Mouse (Mus musculus) stomach, embryonic 15.5 days (tissue): ENCODE measurements around the gene Akr1b10. TPM values are rescaled to one million over a fixed set of nuclear protein-coding genes. Genes with fewer than 3 reads are reported as not detected.
"Not testable (repeated sequence)": the region's sequence is repeated elsewhere in the genome, so short reads cannot be mapped to it uniquely, and the experiment has no call there.

Experiments
- ATAC-seq: fragments of 200-750 bp; cut with Nextera tagmentation; 2 replicates; pipeline ENCODE4 v1.8.0; 2017; ENCODE audit warnings: low read depth, moderate number of reproducible peaks, moderate TSS enrichment; ENCODE audit not compliant: insufficient read depth, low FRiP score
- H3K27ac ChIP-seq: fragments of 300-500 bp; sonication (generic); 2 replicates; pipeline ENCODE4 v1.5.1; 2015; ENCODE audit warnings: mild to moderate bottlenecking, inconsistent platforms
- H3K27me3 ChIP-seq: fragments of 300-500 bp; sonication (generic); replicated peaks from 2 replicates; pipeline ENCODE4 v1.6.1; 2015; ENCODE audit warnings: inconsistent platforms
- H3K36me3 ChIP-seq: fragments of 300-500 bp; sonication (generic); 2 replicates; pipeline ENCODE4 v1.6.1; 2015; ENCODE audit warnings: inconsistent platforms
- H3K4me1 ChIP-seq: fragments of 300-500 bp; sonication (generic); 2 replicates; pipeline ENCODE4 v1.6.1; 2015; ENCODE audit warnings: inconsistent platforms
- H3K4me2 ChIP-seq: fragments of 300-500 bp; sonication (generic); 2 replicates; pipeline ENCODE4 v1.6.1; 2015; ENCODE audit warnings: mild to moderate bottlenecking, inconsistent platforms
- H3K4me3 ChIP-seq: fragments of 300-500 bp; sonication (generic); replicated peaks from 2 replicates; pipeline ENCODE4 v1.5.1; 2015; ENCODE audit warnings: inconsistent platforms
- H3K9ac ChIP-seq: fragments of 300-500 bp; sonication (generic); 2 replicates; pipeline ENCODE4 v1.6.1; 2015; ENCODE audit warnings: inconsistent platforms
- H3K9me3 ChIP-seq: fragments of 300-500 bp; sonication (generic); 2 replicates; pipeline ENCODE4 v1.6.1; 2016; ENCODE audit warnings: inconsistent platforms
- WGBS: fragments of 180-500 bp; shearing (Covaris S2); methylation state at CpG from one replicate; pipeline ENCODE4 v1.1.7; 2015; 5-methylcytosine and 5-hydroxymethylcytosine counted together
- polyA plus RNA-seq: library from polyadenylated mRNA; unstranded; fragments of >200 nt; fragmentation: Nextera tagmentation; extraction: Ambion mirVana; gene quantifications from 2 replicates; pipeline ENCODE4 v1.2.1, GENCODE M21; 2015

Akr1b10 gene
- polyA plus RNA-seq: 18.5 and 20.3 TPM in 2 replicates

GRCm38 (mm10) chr6:34384110-34384661, at the start of gene Akr1b10:
Akr1b10 (plus strand) TSS chr6:34384218.
- Histone ChIP-seq H3K4me1 (peaks cover 15% of the 10 kb centered on the region), H3K4me3 (peak within 1 kb of the TSS; percentile 52), H3K9ac (peak within 1 kb of the TSS; percentile 39; the same call in 1 of the 2 replicates), H3K9me3 (no peaks in the 10 kb centered on the region), H3K36me3 (no peaks in the 10 kb centered on the region), H3K27me3 (no peaks in the 10 kb centered on the region), H3K27ac (peak within 1 kb of the TSS; percentile 85), H3K4me2 (peak within 1 kb of the TSS; percentile 83)
- WGBS: 2% methylated on average over 17 of the region's 17 CpGs
- peak; percentile 52 for ATAC-seq

GRCm38 (mm10) chr6:34334673-34335072, 49.3 kb upstream of the Akr1b10 start:
- Histone ChIP-seq H3K4me1 (no peaks in the 10 kb centered on the region), H3K9me3 (no peaks in the 10 kb centered on the region), H3K27me3 (no peaks in the 10 kb centered on the region), H3K36me3 (no peaks in the 10 kb centered on the region), H3K4me2 (no peak overlapping the region), H3K9ac (no peak overlapping the region), H3K4me3 (no peak overlapping the region), H3K27ac (no peak overlapping the region)
- ATAC-seq: no peak
- WGBS: 78% methylated on average over 5 of the region's 5 CpGs

DNA sequence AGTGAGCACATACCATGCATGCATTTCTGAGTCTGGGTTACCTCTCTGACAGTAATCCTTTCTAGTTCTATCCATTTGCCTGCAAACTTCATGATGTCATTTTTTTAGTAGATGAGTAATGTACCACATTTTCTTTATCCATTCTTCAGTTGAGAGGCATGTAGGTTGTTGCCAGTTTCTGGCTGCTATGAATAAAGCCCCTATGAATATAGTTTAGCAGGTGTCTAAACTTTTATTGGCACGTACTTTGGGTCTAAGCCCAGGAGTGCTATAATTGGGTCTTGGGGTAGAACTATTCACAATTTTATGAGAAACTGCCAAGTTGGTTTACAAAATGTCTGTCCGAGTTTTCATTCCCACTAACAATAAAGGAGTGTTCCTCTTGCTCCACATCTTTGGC, 46.2 kb upstream of the Akr1b10 start:
- no peak overlapping the region for H3K4me2 ChIP-seq
- no peaks in the 10 kb centered on the region for H3K36me3 ChIP-seq
- H3K4me3 ChIP-seq: no peak overlapping the region
- no peak overlapping the region for H3K9ac ChIP-seq
- H3K9me3 ChIP-seq: no peaks in the 10 kb centered on the region
- ATAC-seq: no peak
- no peaks in the 10 kb centered on the region for H3K4me1 ChIP-seq
- H3K27ac ChIP-seq: no peak overlapping the region
- H3K27me3 ChIP-seq: no peaks in the 10 kb centered on the region
- 86% methylated on average over 2 of the region's 2 CpGs for WGBS

DNA sequence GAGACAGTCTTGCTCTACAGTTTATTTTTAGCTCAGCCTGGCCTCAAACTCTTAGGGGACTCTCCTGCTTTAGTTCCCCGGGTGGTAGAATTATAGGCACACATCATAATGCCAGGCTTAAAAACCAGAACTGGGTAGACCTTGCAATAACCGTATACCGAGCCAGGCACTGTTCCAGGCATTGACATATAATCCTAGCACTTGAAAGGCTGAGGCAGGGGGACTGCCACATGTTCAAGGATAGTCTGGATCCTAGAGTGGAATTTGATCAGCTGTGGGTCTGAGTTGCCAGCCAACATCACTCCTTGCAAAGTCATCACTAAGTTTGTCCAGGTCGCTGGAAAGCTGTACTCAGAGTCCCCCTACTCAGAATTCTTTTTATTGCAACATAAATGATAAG, 42.0 kb upstream of the Akr1b10 start:
- 82% methylated on average over 4 of the region's 4 CpGs for WGBS

DNA sequence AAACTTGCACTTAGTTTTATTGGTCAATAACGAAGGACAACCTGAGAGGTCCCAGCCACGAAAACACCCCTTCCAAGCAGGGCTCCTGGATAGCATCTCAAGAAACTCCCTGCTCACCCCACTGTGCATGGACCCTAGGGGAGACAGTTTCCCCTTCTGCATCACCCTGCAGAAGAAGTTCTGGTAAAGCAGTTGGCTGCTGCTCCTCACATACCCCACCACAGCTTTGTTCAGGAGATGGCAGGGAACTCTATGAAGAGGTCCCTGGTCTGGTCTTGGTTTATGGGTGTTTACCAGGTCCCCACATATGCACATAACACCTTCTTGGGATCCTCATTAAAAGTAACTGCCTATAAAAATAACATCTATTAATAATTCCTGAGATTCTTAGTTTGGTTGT, 41.5 kb upstream of the Akr1b10 start:
- Histone ChIP-seq H3K36me3 (no peaks in the 10 kb centered on the region), H3K27ac (no peak overlapping the region), H3K4me1 (no peaks in the 10 kb centered on the region; the same call in 1 of the 2 replicates), H3K4me2 (no peak overlapping the region), H3K4me3 (no peak overlapping the region), H3K9ac (no peak overlapping the region), H3K27me3 (no peaks in the 10 kb centered on the region), H3K9me3 (no peaks in the 10 kb centered on the region)
- no peak for ATAC-seq
- 86% methylated on average over 2 of the region's 2 CpGs for WGBS

More for the DNA sequence above, 42.0 kb upstream of the Akr1b10 start:
- Histone ChIP-seq H3K4me2 (no peak overlapping the region), H3K9me3 (no peaks in the 10 kb centered on the region), H3K4me3 (no peak overlapping the region), H3K27ac (no peak overlapping the region), H3K4me1 (no peaks in the 10 kb centered on the region; the same call in 1 of the 2 replicates), H3K9ac (no peak overlapping the region), H3K27me3 (no peaks in the 10 kb centered on the region), H3K36me3 (no peaks in the 10 kb centered on the region)
- ATAC-seq: no peak

GRCm38 (mm10) chr6:34343426-34343825, 40.6 kb upstream of the Akr1b10 start:
- no peak overlapping the region for H3K9ac ChIP-seq
- no peak overlapping the region for H3K4me2 ChIP-seq
- no peaks in the 10 kb centered on the region for H3K9me3 ChIP-seq
- H3K27ac ChIP-seq: no peak overlapping the region
- no peaks in the 10 kb centered on the region for H3K27me3 ChIP-seq
- no peak overlapping the region for H3K4me3 ChIP-seq
- no peaks in the 10 kb centered on the region for H3K36me3 ChIP-seq
- ATAC-seq: no peak
- 78% methylated on average over 6 of the region's 6 CpGs for WGBS
- H3K4me1 ChIP-seq: no peaks in the 10 kb centered on the region; the same call in 1 of the 2 replicates

DNA sequence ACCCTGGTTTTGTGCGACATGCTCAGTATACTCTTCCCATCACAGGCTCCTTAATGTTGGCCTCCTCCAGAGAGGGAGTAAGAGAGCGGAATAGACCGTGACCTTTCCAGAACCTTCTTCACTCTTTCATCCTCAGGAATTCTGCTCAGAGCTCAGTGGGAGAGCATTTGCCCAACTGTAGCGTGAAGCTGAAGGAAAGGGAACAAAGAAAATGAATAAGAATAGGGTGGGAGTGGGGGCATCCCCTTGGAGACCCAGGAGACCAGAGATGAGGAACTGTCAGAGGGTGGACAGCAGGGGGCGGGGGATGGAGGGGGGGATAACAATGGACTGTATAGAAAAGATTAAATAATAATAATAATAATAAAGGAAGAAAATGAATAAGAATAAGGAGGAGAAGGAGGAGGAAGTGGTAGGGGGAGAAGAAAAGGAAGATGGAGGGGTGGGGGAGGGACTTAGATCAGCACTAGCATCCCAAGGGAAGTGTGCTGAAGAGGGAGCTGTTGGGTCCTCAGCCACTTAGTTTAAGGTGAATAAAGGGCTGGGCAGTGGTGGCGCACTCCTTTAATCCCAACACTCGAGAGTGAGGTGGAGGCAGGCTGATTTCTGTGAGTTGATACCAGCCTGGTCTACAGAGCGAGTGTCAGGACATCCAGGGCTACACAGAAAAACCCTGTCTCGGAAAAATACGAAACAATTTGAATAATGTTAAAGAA, 39.7 kb upstream of the Akr1b10 start:
- H3K9me3 ChIP-seq: no peaks in the 10 kb centered on the region
- H3K9ac ChIP-seq: no peak overlapping the region
- H3K4me3 ChIP-seq: no peak overlapping the region
- no peak overlapping the region for H3K27ac ChIP-seq
- 64% methylated on average over 10 of the region's 10 CpGs for WGBS
- H3K27me3 ChIP-seq: no peaks in the 10 kb centered on the region
- H3K4me1 ChIP-seq: no peaks in the 10 kb centered on the region; the same call in 1 of the 2 replicates
- H3K4me2 ChIP-seq: no peak overlapping the region
- ATAC-seq: no peak
- no peaks in the 10 kb centered on the region for H3K36me3 ChIP-seq

- ATAC-seq: no peak
- Histone ChIP-seq H3K36me3 (no peaks in the 10 kb centered on the region), H3K9ac (no peak overlapping the region), H3K9me3 (no peaks in the 10 kb centered on the region), H3K4me2 (no peak overlapping the region), H3K27ac (no peak overlapping the region), H3K4me1 (no peaks in the 10 kb centered on the region; the same call in 1 of the 2 replicates), H3K27me3 (no peaks in the 10 kb centered on the region), H3K4me3 (no peak overlapping the region)
- WGBS: 21% methylated on average over 9 of the region's 9 CpGs
These were observed 39.1 kb upstream of the Akr1b10 start for GRCm38 (mm10) chr6:34344935-34345334.

GRCm38 (mm10) chr6:34346096-34346898, 37.7 kb upstream of the Akr1b10 start:
- Histone ChIP-seq H3K9me3 (no peaks in the 10 kb centered on the region), H3K4me3 (no peak overlapping the region), H3K36me3 (no peaks in the 10 kb centered on the region), H3K27me3 (no peaks in the 10 kb centered on the region), H3K27ac (no peak overlapping the region), H3K4me2 (no peak overlapping the region), H3K9ac (no peak overlapping the region), H3K4me1 (no peaks in the 10 kb centered on the region; the same call in 1 of the 2 replicates)
- WGBS: 48% methylated on average over 14 of the region's 14 CpGs
- no peak for ATAC-seq

- no peak overlapping the region for H3K4me2 ChIP-seq
- 66% methylated on average over 12 of the region's 12 CpGs for WGBS
- H3K9ac ChIP-seq: no peak overlapping the region
- no peak overlapping the region for H3K27ac ChIP-seq
- no peaks in the 10 kb centered on the region for H3K36me3 ChIP-seq
- H3K4me1 ChIP-seq: peaks cover 9% of the 10 kb centered on the region
- H3K9me3 ChIP-seq: no peaks in the 10 kb centered on the region
- H3K27me3 ChIP-seq: no peaks in the 10 kb centered on the region
- ATAC-seq: no peak
- H3K4me3 ChIP-seq: no peak overlapping the region
These were observed 33.9 kb upstream of the Akr1b10 start for GRCm38 (mm10) chr6:34350037-34350699.

- H3K4me1 ChIP-seq, H3K36me3 ChIP-seq, H3K9me3 ChIP-seq, H3K4me3 ChIP-seq, H3K27me3 ChIP-seq, H3K27ac ChIP-seq, H3K9ac ChIP-seq, H3K4me2 ChIP-seq, ATAC-seq: not testable (repeated sequence)
- WGBS: 41% methylated on average over 10 of the region's 10 CpGs
These were observed 32.5 kb upstream of the Akr1b10 start for GRCm38 (mm10) chr6:34351481-34351880.
